Mouse (Mus musculus): ENCODE data around the gene Pnkp.

Gene Pnkp

GRCm38 (mm10) chr7:44857042-44857552, at the start of gene Pnkp:
TSS of gene Pnkp (plus strand) at chr7:44857139.
- DNase-seq = peak; percentile 86

- DNase-seq = no peak
Observed at GRCm38 (mm10) chr7:44808927-44809326, 48.0 kb upstream of the Pnkp start.

DNA sequence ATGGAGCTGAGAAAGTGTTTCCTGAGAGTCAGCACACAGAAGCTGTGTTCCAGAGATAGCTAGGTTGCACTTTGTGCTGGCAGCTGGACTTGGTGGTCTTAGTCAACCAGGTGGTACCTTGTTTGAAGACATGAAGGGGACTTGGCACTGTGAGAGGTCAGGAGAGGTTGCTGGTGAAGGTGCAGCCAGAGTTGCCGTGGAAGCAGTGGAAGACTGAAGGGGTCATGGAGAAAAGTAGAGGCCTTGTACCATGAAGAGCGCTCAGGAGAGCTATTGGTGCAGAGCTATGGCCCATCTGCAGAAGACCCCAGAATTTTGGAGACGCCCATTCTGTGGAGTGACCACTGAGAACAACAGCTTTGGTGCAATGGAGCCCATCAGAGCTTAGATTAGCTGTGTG, 47.5 kb upstream of the Pnkp start:
- DNase-seq = no peak

DNA sequence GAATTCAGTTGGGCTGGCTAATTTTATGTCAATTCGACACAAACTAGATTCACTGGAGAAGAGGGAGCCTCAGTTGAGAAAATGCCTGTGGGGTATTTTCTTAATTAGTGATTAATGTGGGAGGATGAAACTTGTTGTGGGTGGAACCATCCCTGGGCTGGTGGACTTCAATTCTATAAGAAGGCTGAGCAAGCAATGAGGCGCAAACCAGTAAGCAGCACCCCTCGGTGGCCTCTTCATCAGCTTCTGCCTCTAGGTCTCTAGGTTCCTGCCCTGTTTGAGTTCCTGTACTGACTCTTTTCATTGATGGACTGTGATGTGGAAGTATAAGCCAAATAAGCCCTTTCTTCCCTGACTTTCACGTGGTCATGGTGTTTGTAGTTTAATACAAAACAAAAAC, 46.6 kb upstream of the Pnkp start:
- no peak for DNase-seq

DNA sequence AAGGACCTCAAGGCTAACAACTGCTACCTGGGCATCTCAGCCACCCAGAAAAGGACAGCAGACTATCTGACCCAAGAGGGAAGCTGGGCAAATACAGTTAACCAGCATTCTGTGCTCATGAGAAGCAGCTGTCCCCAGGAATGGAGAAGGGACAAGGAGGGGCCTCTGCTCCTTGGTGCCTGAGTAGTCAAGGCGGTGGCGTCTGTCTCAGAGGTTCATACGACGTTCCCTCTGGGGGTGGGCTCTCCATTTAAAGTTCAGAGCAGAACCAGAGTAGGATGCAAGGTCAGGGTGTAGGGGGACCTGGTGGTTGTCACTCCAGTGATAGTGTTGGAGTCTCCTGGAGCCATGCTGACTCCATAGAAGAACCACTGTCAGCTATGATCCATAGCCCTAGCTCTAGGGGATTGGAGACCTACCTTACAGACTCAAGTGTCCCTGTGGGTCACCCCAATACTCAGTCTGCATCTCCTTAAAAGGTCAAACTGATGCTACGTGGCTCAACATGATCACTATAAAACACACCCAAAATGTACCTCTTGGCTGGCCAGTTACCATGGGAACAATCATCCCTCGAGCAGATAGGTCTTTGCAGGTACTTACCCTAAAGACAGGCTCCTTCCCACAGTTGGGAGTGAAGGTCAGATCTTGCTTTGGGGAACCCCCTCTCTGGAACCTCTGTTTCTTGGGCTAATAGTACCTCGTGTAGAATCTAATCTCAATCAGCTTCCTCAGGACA, 46.0 kb upstream of the Pnkp start:
- DNase-seq = no peak

GRCm38 (mm10) chr7:44812651-44813325, 44.2 kb upstream of the Pnkp start:
- no peak for DNase-seq

DNA sequence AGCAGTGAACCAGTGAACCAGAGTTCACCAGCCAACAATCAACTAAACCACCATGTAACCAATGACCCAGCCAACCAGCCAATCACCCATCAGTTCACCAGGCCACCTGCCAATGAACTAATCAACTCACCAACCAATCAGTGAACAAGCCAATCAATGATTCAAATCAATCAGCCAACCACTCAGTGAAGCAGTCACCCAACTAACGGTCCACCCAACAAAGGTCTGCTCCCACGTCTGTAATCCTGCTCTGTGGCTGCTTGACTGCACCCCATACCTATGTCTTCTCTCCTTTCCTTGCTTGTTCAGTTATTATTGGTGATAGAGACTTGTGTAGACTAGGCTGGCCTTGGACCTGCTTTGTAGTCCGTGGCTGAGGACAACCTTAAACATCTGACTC, 43.0 kb upstream of the Pnkp start:
- no peak for DNase-seq

DNA sequence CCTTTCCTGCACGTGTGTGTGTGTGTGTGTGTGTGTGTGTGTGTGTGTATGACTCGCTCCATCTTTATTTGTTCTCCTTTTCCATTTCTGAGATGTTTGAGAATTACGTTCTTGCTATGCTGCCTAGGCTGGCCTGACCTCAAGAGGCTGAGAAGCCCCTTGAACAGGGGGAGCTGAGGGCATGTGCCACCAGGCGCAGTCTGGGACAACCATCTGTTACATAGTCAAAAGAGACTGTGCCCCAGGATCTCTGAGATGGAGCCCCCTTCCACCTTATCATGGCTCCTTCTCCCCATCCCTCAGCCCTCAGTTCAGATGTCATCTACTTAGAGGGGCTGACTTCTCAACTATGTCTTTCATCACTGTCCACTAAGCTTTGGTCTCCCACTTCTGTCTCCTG, 42.5 kb upstream of the Pnkp start:
- DNase-seq = no peak

GRCm38 (mm10) chr7:44814952-44815553, 41.9 kb upstream of the Pnkp start:
- no peak for DNase-seq

DNA sequence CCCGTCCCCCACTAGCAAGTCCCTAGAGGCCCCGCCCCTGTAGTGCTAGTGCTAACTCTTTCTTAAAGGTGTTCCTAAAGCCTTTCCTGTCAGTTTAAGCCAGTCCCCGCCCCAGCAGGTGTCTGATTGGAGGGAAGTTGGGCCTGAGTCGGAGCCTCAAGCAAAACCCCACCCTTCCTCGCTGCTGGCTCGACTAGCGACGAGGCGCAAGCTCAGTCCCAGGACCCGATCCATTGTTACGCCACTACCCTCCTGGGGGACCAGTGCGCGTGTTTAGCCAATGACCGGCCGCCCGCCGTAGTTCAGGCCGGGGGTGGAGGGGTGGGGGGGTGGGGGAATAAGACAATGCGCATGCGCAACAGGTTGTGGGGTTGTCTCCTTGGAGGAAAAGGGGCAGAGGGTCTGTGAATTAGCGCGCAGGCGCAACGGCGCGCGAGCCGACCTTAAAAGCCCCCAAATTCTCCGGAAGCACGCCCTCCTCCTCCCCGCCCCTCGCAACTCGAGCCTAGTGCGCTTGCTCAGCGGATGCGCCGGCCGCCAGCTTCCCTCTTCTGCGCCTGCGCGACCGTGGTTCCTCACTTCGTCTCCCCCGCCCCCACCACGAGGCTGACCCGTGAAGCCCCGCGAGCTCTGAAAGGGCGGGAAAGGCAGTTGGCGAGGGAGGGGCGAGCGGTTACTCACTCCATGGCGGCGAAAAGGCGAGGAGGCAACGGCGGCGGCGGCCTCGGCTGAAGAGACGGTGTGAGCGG, 41.0 kb upstream of the Pnkp start, which contains the start of the genes Nup62 and Il4i1:
Nup62 (plus strand) TSS at position 368 of the 749 bp plus-strand sequence.
Il4i1 (plus strand) TSS at position 667 of the 749 bp plus-strand sequence.
- DNase-seq = peak; percentile 100

- peak; percentile 68 for DNase-seq
Observed at GRCm38 (mm10) chr7:44816470-44817021, 40.4 kb upstream of the Pnkp start, which contains the start of gene Atf5. TSS of gene Atf5 (minus strand) at chr7:44816658.

GRCm38 (mm10) chr7:44817441-44817840, 39.5 kb upstream of the Pnkp start:
- DNase-seq = no peak

DNA sequence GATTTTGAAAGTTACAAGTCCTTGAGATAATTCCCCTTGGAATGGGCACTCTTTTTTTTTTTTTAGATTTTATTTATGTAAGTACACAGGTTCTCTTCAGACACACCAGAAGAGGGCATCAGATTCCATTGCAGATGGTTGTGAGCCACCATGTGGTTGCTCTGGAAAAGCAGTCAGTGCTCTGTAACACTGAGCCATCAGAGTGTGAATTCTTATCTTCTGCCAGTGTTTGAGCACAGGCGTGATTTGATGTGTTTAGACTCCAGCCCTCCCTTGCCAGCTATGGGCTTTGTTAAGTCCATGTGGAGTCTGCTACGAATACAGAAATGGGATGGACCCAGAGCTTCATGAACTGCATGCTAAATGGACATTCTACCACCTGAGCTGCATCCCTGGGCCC, 38.8 kb upstream of the Pnkp start:
- DNase-seq = no peak

DNA sequence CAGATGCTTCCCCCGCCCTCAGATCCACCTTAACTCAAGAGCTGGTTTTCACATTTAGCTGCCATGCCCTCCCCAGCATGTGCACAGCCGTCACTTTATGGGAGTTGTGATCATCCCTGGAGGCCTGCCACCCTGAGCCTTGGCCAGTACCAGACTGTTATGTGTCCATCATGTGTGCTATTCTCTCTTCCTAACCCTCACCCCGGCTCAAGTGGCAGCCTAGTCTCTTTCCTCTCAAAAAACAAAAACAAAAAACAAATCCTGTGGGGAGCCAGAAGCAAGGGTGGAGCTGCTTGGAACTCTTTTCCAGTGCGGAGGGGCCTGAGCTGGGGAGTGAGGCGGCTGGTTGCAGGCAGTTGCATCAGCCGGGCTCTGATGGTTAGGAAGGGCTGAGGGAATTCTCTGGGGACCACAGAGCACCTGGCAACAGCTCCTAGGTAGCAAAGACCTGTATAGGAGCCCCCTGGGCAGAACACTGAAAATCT, 38.1 kb upstream of the Pnkp start:
- peak; percentile 42 for DNase-seq

GRCm38 (mm10) chr7:44819391-44819790, 37.5 kb upstream of the Pnkp start:
- no peak for DNase-seq

- no peak for DNase-seq
Observed at GRCm38 (mm10) chr7:44819863-44820262, 37.1 kb upstream of the Pnkp start.

GRCm38 (mm10) chr7:44820525-44820924, 36.4 kb upstream of the Pnkp start:
- DNase-seq = peak; percentile 0

DNA sequence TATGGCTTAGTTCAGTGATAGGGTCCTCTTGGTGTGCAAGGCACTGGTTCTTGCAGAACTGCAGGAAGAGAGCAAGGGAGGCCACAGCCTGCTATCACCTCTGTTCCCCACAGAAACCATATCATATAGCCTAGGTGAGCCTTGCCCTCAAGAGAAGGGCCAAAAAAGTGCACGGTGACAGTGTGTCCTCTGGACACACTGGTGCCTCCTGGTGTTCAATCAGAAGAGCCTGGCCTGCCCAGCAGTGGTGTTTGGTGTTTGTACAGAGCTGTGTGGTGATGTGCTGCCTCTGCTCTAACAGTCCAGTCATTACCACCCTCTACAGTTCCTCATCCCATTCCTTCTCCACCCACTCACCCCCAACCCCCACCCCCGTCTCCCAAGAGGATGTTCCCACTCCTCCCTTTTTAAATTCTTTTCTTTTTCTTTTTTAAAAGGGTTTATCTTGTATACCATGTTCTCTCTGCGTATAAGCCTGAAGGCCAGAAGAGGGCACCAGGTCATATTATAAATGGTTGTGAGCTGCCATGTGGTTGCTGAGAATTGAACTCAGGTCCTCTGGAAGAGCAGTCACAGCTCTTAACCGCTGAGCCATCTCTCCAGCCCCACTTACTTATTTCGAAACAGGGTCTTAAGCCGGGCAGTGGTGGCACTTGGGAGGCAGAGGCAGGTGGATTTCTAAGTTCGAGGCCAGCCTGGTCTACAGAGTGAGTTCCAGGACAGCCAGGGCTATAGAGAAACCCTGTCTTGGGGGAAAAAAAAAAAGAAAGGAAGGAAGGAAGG, 35.1 kb upstream of the Pnkp start:
- DNase-seq = peak; percentile 0

DNA sequence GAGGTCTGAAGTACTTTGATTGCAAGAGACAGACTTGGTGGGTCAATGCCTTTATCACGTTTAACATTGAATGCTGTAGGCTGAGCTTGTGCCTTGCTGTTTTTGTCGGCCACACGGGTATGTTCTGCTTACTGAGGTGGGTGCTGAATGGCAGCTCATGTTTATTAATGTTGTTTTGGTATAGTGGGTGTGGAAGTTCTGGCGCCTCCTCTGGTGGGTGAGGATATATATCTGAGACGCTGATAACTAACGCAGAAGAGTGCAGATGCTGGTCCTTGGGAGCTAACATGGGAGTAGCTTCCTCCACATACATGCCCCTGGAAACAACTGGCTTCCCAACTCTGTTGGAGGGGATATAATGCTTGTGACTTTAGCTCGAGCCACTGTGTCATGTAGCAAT, 33.5 kb upstream of the Pnkp start:
- no peak for DNase-seq

DNA sequence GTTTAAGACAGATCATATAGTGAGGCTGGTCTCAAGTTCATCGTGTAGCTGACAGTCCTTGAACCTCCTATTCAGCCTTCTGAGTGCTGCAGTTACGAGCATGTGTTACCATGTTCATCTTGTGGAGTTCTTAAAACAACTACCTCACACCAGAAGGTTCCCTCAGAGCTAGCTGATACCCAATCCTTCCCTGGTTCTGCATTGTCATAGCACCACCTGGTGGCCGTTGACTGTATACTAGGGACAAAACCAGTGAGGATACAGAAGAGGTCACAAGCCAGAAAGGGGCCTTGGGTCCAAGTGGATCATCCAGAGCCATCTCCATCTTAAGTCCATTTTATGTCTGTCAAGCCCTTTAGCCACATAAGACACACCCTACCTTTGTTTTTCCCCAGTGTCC, 32.1 kb upstream of the Pnkp start:
- peak; percentile 87 for DNase-seq

DNA sequence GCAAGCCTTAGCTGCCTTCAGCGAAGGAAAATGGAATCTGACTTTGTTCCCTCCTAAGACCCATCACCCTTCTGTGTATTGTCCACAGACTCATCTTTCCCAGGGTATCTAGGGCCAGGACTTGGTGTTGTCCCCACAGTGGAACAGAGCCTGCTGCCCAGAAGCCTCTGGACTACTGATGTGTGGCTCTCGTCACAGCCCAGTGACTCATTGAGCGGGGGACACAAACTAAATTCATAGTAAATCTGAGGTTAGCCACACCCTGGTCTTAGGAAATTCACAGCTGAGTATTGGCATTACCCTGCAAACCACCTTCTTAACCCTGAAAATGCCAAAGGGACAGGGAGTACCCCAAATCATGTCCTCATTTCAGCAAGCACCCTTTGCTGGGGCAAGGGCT, 30.2 kb upstream of the Pnkp start:
- no peak for DNase-seq

DNA sequence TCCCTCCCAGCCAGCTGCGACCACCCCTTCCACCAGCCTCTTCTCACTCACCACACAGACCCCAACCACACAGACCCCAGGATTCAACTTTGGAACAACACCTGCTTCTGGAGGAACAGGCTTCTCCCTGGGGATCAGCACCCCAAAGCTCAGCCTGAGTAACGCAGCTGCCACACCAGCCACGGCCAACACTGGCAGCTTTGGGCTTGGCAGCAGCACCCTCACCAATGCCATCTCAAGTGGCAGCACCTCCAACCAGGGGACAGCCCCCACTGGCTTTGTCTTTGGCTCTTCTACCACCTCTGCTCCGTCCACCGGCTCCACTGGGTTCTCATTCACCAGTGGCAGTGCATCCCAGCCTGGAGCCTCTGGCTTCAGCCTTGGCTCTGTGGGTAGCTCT, 28.2 kb upstream of the Pnkp start:
- no peak for DNase-seq
